Mouse (Mus musculus): ENCODE results near the gene Kmt2d.
"Not testable (repeated sequence)": the region's sequence is repeated elsewhere in the genome, so short reads cannot be mapped to it uniquely, and the experiment has no call there.

Gene Kmt2d

GRCm38 (mm10) chr15:98871070-98871915 lies at the start of gene Kmt2d:
Kmt2d (minus strand) TSS chr15:98871204.
- DNase-seq (ENCODE audit: low read depth) = no peak

GRCm38 (mm10) chr15:98918499-98918895 lies 47.5 kb upstream of the Kmt2d start:
- not testable (repeated sequence) for DNase-seq (ENCODE audit: low read depth)

- peak; percentile 98 for DNase-seq (ENCODE audit: low read depth)
Observed at GRCm38 (mm10) chr15:98917538-98918498, 46.8 kb upstream of the Kmt2d start, which contains the start of gene Lmbr1l. Lmbr1l (minus strand) TSS chr15:98918231.

- no peak for DNase-seq (ENCODE audit: low read depth)
Observed at GRCm38 (mm10) chr15:98917091-98917490, 46.1 kb upstream of the Kmt2d start.

GRCm38 (mm10) chr15:98916016-98916415 lies 45.0 kb upstream of the Kmt2d start:
- DNase-seq (ENCODE audit: low read depth) = no peak

GRCm38 (mm10) chr15:98914903-98915302 lies 43.9 kb upstream of the Kmt2d start:
- DNase-seq (ENCODE audit: low read depth) = no peak

GRCm38 (mm10) chr15:98904692-98905091 lies 33.7 kb upstream of the Kmt2d start:
- DNase-seq (ENCODE audit: low read depth) = no peak

GRCm38 (mm10) chr15:98902600-98902999 lies 31.6 kb upstream of the Kmt2d start:
- no peak for DNase-seq (ENCODE audit: low read depth)

- no peak for DNase-seq (ENCODE audit: low read depth)
Observed at GRCm38 (mm10) chr15:98901530-98901929, 30.5 kb upstream of the Kmt2d start.

GRCm38 (mm10) chr15:98897928-98898800 lies 27.2 kb upstream of the Kmt2d start, which contains the start of gene Dhh:
Dhh (minus strand) TSS chr15:98898540.
- no peak for DNase-seq (ENCODE audit: low read depth)

GRCm38 (mm10) chr15:98897495-98897894 lies 26.5 kb upstream of the Kmt2d start:
- DNase-seq (ENCODE audit: low read depth) = no peak

GRCm38 (mm10) chr15:98895635-98896589 lies 24.9 kb upstream of the Kmt2d start:
- no peak for DNase-seq (ENCODE audit: low read depth)

- DNase-seq (ENCODE audit: low read depth) = no peak
Observed at GRCm38 (mm10) chr15:98894746-98895634, 24.0 kb upstream of the Kmt2d start.

GRCm38 (mm10) chr15:98893940-98894745 lies 23.1 kb upstream of the Kmt2d start, which contains the start of gene Rhebl1:
Rhebl1 (minus strand) TSS chr15:98894540.
- no peak for DNase-seq (ENCODE audit: low read depth)

GRCm38 (mm10) chr15:98893036-98893435 lies 22.0 kb upstream of the Kmt2d start:
- no peak for DNase-seq (ENCODE audit: low read depth)

GRCm38 (mm10) chr15:98891907-98892606 lies 21.1 kb upstream of the Kmt2d start:
- DNase-seq (ENCODE audit: low read depth) = peak; percentile 63

- DNase-seq (ENCODE audit: low read depth) = no peak
Observed at GRCm38 (mm10) chr15:98891198-98891742, 20.3 kb upstream of the Kmt2d start.
